Mouse (Mus musculus) bone marrow macrophage, adult 2 months (primary cell): ENCODE measurements around the gene Fgfr2.

Experiments
- CTCF ChIP-seq: IDR thresholded peaks from 2 replicates; pipeline ENCODE4 v1.5.1; 2012; ENCODE audit warnings: low read depth, mild to moderate bottlenecking, low read length, moderate library complexity
- POLR2A ChIP-seq: IDR thresholded peaks from 2 replicates; pipeline ENCODE4 v1.6.1; 2012; ENCODE audit warnings: mild to moderate bottlenecking, low read depth, low read length, borderline replicate concordance

DNA sequence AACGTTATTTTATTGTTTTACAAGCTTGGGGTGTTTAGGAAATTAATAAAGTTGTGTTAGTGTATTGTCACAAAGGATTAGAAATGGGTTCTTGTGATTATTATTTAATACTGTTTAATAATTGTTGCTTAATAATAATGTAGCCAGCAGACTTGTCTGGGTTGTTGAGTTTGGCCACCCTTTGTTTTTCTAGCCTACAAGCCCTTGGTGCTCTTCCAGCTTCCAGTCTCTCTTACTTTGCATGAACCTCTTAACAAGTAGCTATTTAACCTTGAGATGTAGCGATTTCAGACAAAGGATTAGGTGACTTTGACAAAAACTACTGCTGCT lies 1711.2 kb downstream of the Fgfr2 start:
- TF ChIP-seq CTCF (no peak), POLR2A (no peak)
